Mouse (Mus musculus) intestine, embryonic 14.5 days (tissue): ENCODE data around the gene Slc2a13. TPM values are rescaled to one million over a fixed set of nuclear protein-coding genes. Genes with fewer than 3 reads are reported as not detected.

Experiments
- ATAC-seq: fragments of 200-750 bp; cut with Nextera tagmentation; replicated peaks from 2 replicates; pipeline ENCODE4 v1.8.0; 2017; ENCODE audit warnings: low read depth, moderate number of reproducible peaks, moderate TSS enrichment, moderate library complexity; ENCODE audit not compliant: low FRiP score, low TSS enrichment
- DNase-seq: peaks from one replicate; pipeline ENCODE4 v3.0.0-alpha.2; 2018; ENCODE audit warnings: low spot score
- H3K27ac ChIP-seq: fragments of 300-500 bp; sonication (generic); 2 replicates; pipeline ENCODE4 v1.5.1; 2014; ENCODE audit warnings: low read depth, mild to moderate bottlenecking, control low read depth
- H3K27me3 ChIP-seq: fragments of 300-500 bp; sonication (generic); replicated peaks from 2 replicates; pipeline ENCODE4 v1.6.1; 2014; ENCODE audit warnings: low read length, control low read depth; ENCODE audit not compliant: control insufficient read depth, insufficient read depth
- H3K36me3 ChIP-seq: fragments of 300-500 bp; sonication (generic); 2 replicates; pipeline ENCODE4 v1.6.1; 2014; ENCODE audit warnings: low read length, control low read depth; ENCODE audit not compliant: control insufficient read depth, insufficient read depth
- H3K4me1 ChIP-seq: fragments of 300-500 bp; sonication (generic); replicated peaks from 2 replicates; pipeline ENCODE4 v1.6.1; 2014; ENCODE audit warnings: low read length, control low read depth, mixed read lengths; ENCODE audit not compliant: control insufficient read depth, insufficient read depth
- H3K4me2 ChIP-seq: fragments of 300-500 bp; sonication (generic); 2 replicates; pipeline ENCODE4 v1.6.1; 2014; ENCODE audit warnings: low read length
- H3K4me3 ChIP-seq: fragments of 300-500 bp; sonication (generic); 2 replicates; pipeline ENCODE4 v1.5.1; 2014; ENCODE audit warnings: low read depth, low read length, control low read depth, mixed read lengths
- H3K9ac ChIP-seq: fragments of 300-500 bp; sonication (generic); 2 replicates; pipeline ENCODE4 v1.6.1; 2014; ENCODE audit warnings: mild to moderate bottlenecking, low read length
- H3K9me3 ChIP-seq: fragments of 300-500 bp; sonication (generic); 2 replicates; pipeline ENCODE4 v1.6.1; 2016; ENCODE audit warnings: low read length, control low read depth; ENCODE audit not compliant: control insufficient read depth
- WGBS: fragments of 180-500 bp; shearing (Covaris S2); extraction: QIAGEN DNeasy Blood & Tissue Kit; methylation state at CpG from one replicate; pipeline ENCODE4 v1.1.7; 2014; 5-methylcytosine and 5-hydroxymethylcytosine counted together
- polyA plus RNA-seq: library from polyadenylated mRNA; unstranded; fragments of >200 nt; fragmentation: Nextera tagmentation; extraction: Ambion mirVana; gene quantifications from 2 replicates; pipeline ENCODE4 v1.2.1, GENCODE M21; 2014

Gene Slc2a13
- polyA plus RNA-seq, 1 experiment from 2014 or later: 1.8 TPM

GRCm38 (mm10) chr15:91443449-91443848 lies 129.6 kb downstream of the Slc2a13 start:
- 92% methylated on average over 8 of the region's 8 CpGs for WGBS
- Histone ChIP-seq H3K9me3 (no peaks in the 10 kb centered on the region), H3K27ac (no peak overlapping the region), H3K4me1 (no peaks in the 10 kb centered on the region), H3K4me2 (no peak overlapping the region), H3K9ac (no peak overlapping the region), H3K36me3 (no peaks in the 10 kb centered on the region), H3K27me3 (no peaks in the 10 kb centered on the region), H3K4me3 (no peak overlapping the region)
- ATAC-seq (no peak), DNase-seq (no peak)

GRCm38 (mm10) chr15:91439883-91440282 lies 133.2 kb downstream of the Slc2a13 start:
- DNase-seq (no peak), ATAC-seq (no peak)
- Histone ChIP-seq H3K9me3 (no peaks in the 10 kb centered on the region), H3K36me3 (no peaks in the 10 kb centered on the region), H3K27ac (no peak overlapping the region), H3K4me3 (no peak overlapping the region), H3K9ac (no peak overlapping the region), H3K4me1 (no peaks in the 10 kb centered on the region), H3K4me2 (no peak overlapping the region), H3K27me3 (no peaks in the 10 kb centered on the region)
- 84% methylated on average over 2 of the region's 2 CpGs for WGBS

DNA sequence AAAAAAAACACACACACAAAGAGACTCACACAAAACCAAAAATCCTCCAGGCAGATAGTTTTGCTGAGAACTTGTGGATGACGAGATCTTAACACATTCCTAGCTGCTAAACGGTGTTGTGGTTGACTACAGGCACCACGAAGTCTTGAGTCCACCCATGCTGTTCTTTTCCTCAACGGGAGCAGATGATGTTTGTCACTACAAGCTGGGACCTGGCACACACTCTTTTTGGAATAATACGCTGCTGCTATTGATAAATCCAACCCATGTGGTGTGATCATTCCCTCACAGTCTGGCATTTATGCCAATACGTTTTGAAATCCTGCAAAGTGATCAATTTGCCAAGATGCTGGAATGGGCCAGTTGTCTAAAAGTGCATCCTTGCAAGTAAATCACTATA lies 147.6 kb downstream of the Slc2a13 start:
- 85% methylated on average over 6 of the region's 6 CpGs for WGBS

GRCm38 (mm10) chr15:91406979-91407378 lies 166.1 kb downstream of the Slc2a13 start:
- Histone ChIP-seq H3K9ac (no peak overlapping the region), H3K9me3 (no peaks in the 10 kb centered on the region), H3K36me3 (no peaks in the 10 kb centered on the region), H3K4me1 (no peaks in the 10 kb centered on the region), H3K27me3 (no peaks in the 10 kb centered on the region), H3K4me3 (no peak overlapping the region), H3K27ac (no peak overlapping the region), H3K4me2 (no peak overlapping the region)
- WGBS: 56% methylated on average over 7 of the region's 7 CpGs
- DNase-seq: no peak
- ATAC-seq: no peak

More for the DNA sequence above, 147.6 kb downstream of the Slc2a13 start:
- no peaks in the 10 kb centered on the region for H3K36me3 ChIP-seq
- H3K9ac ChIP-seq: no peak overlapping the region
- H3K4me2 ChIP-seq: no peak overlapping the region
- H3K27ac ChIP-seq: no peak overlapping the region
- no peak overlapping the region for H3K4me3 ChIP-seq
- H3K27me3 ChIP-seq: no peaks in the 10 kb centered on the region
- DNase-seq (no peak), ATAC-seq (no peak)
- 0 out of 2 replicates have a peak, but pooled peaks cover 4% of the 10 kb centered on the region for H3K9me3 ChIP-seq
- no peaks in the 10 kb centered on the region for H3K4me1 ChIP-seq

DNA sequence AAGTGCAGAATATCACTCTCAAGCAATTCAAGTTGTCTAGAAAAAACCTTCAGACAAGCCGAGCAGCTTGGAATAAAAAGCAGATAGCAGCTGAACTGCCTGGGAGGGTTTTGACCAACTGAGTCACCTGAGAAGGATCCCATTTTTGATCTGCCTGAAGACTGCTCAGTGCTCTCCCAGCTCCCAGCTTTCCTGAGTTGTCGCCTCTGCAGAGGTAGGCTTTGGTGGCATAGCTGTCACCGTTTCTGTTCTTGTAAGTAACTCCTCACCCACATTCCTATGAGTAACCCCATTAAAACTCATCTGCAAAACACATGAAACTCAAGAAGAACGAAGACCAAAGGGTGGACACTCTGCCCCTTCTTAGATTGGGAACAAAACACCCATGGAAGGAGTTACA lies 177.9 kb downstream of the Slc2a13 start:
- H3K9me3 ChIP-seq: no peaks in the 10 kb centered on the region
- no peaks in the 10 kb centered on the region for H3K4me1 ChIP-seq
- H3K27ac ChIP-seq: no peak overlapping the region
- no peak overlapping the region for H3K4me3 ChIP-seq
- no peak overlapping the region for H3K4me2 ChIP-seq
- no peaks in the 10 kb centered on the region for H3K36me3 ChIP-seq
- no peak overlapping the region for H3K9ac ChIP-seq
- no peak for DNase-seq
- no peaks in the 10 kb centered on the region for H3K27me3 ChIP-seq
- ATAC-seq: no peak
- WGBS: 79% methylated on average over 4 of the region's 4 CpGs

GRCm38 (mm10) chr15:91383694-91384093 lies 189.4 kb downstream of the Slc2a13 start:
- DNase-seq (no peak), ATAC-seq (no peak)
- Histone ChIP-seq H3K9ac (no peak overlapping the region), H3K27me3 (no peaks in the 10 kb centered on the region), H3K4me2 (no peak overlapping the region), H3K27ac (no peak overlapping the region), H3K4me1 (no peaks in the 10 kb centered on the region), H3K4me3 (no peak overlapping the region), H3K9me3 (no peaks in the 10 kb centered on the region), H3K36me3 (no peaks in the 10 kb centered on the region)
- WGBS: 56% methylated on average over 1 of the region's 1 CpGs

- no peak overlapping the region for H3K9ac ChIP-seq
- H3K36me3 ChIP-seq: no peaks in the 10 kb centered on the region
- H3K4me2 ChIP-seq: no peak overlapping the region
- 76% methylated on average over 2 of the region's 2 CpGs for WGBS
- H3K27me3 ChIP-seq: no peaks in the 10 kb centered on the region
- no peak overlapping the region for H3K4me3 ChIP-seq
- no peaks in the 10 kb centered on the region for H3K4me1 ChIP-seq
- DNase-seq (no peak), ATAC-seq (no peak)
- no peaks in the 10 kb centered on the region for H3K9me3 ChIP-seq
- no peak overlapping the region for H3K27ac ChIP-seq
Measured at GRCm38 (mm10) chr15:91382606-91383005, 190.5 kb downstream of the Slc2a13 start.

DNA sequence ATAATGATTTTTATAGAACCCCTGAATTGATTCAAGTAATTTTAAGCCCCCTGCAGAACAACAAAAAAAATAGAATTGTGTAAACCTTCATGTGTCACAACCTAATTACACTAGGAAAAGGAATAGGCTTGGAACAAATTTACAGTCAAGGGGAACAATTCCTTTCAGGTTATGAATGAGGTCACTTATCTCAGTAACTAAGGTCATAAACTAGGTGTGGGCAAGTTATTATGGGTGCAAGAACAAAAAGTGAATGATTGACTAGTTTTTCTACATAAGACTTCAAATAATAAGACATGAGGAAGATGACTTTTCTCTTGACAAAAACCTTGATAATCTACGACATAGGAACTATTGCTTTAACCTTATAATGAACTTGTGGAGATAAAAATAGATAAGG lies 191.2 kb downstream of the Slc2a13 start:
- Histone ChIP-seq H3K4me2 (no peak overlapping the region), H3K27me3 (no peaks in the 10 kb centered on the region), H3K27ac (no peak overlapping the region), H3K9ac (no peak overlapping the region), H3K4me3 (no peak overlapping the region), H3K9me3 (no peaks in the 10 kb centered on the region), H3K36me3 (no peaks in the 10 kb centered on the region), H3K4me1 (no peaks in the 10 kb centered on the region)
- DNase-seq (no peak), ATAC-seq (no peak)
- WGBS: 79% methylated on average over 1 of the region's 1 CpGs

DNA sequence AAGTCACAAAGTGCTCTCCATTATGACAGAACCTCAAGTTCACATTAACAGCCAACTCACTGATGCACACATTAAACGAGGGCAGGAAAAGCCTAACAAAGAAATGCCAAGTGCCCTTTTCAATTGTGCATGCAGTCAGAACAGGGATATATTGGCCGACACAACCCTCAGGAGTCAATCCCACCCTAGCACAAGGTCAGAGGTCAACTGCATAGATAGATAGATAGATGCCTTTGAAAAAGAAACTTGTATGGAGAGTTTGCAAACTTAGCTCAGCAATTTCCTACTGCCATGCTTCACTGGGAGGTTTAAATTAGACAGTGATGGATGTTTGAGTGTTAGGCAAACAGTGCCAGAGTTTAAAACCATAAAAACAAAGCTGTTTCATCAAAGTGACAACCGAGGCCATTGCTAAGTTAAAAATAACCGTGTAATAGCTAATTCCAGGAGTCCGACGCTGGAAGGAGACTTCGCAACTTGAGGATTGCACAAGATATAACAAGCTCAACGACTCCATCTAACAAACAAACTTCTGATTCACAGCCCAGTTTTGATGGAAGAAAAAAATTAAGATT lies 194.2 kb downstream of the Slc2a13 start:
- Histone ChIP-seq H3K27me3 (no peaks in the 10 kb centered on the region), H3K27ac (no peak overlapping the region), H3K9ac (no peak overlapping the region), H3K4me2 (no peak overlapping the region), H3K4me3 (no peak overlapping the region), H3K36me3 (no peaks in the 10 kb centered on the region), H3K9me3 (no peaks in the 10 kb centered on the region), H3K4me1 (no peaks in the 10 kb centered on the region)
- DNase-seq (no peak), ATAC-seq (no peak)
- 21% methylated on average over 8 of the region's 8 CpGs for WGBS
